ENCODE assay signal across 8 mouse cellular contexts in the genomic region with DNA sequence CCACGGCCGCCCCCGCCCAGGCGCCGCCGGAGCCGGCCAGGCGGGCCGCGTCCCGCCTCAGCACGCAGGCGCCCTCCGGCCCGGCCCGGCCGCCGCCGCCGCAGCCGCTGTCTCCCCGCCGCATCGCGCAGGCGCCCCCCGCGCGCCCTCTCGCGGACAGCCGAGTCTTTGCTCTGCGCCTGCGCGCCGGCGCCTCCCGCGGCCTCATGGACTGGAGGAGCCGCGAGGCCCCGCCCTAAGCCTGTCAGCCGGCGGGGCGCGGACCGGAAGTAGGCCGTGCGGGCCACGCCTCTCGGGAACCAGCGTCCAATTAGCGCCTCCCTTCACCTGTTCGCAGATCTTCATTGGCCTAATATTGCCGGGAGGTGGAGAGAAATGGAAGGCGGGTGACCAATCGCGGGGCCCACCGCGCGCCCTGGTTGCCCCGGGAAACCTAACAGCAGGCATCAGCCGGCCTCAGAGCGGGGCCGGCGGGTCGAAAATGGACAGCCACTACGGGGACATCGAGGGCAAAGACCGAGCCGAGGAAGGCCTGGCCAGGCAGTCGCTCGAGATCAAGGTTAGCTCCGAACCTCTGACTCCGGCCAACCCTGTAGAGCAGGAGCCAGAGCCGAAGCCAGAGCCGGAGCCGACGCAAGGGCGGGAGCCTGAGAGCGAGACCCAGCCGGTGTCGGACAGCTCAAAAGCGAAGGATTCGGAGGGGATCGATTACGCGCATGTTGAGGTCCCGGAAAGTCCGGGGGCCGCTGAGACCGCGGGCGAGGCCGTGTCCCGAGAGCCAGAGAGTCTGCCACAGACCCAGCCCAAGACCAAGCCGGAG. TPM values are rescaled to one million over a fixed set of nuclear protein-coding genes. Genes with fewer than 3 reads are reported as not detected.
A peak's percentile ranks its signal among the peaks of the same experiment; 100 is the strongest.
DNase-seq lines count a peak whose midpoint lies in the region; ATAC-seq and TF ChIP-seq lines count a peak whose summit lies in the region.

TSS of gene Tada2b (minus strand) at position 115 of the 820 bp plus-strand sequence.
TSS of gene Ccdc96 (plus strand) at position 418 of the 820 bp plus-strand sequence.

- H3K9me3 ChIP-seq in forebrain, embryonic 10.5 days, result peaks cover 10% of the 10 kb centered on the region; the same call in 1 of the 2 replicates
- H3K9me3 ChIP-seq in heart, embryonic 15.5 days (replicated peaks), result no peaks in the 10 kb centered on the region
- H3K9me3 ChIP-seq in liver, embryonic 14.5 days (ENCODE audit: control insufficient read depth, low read length), result no peaks in the 10 kb centered on the region
- H3K9me3 ChIP-seq in neural tube, embryonic 11.5 days (ENCODE audit: control insufficient read depth, low read length), result no peaks in the 10 kb centered on the region
- no peaks in the 10 kb centered on the region for H3K9me3 ChIP-seq in stomach, postnatal 0 days (ENCODE audit: control insufficient read depth, low read length)

- peaks cover 21% of the 10 kb centered on the region for H3K27me3 ChIP-seq in forebrain, embryonic 10.5 days (ENCODE audit: poor library complexity, severe bottlenecking)
- H3K27me3 ChIP-seq in heart, embryonic 15.5 days, result peaks cover 17% of the 10 kb centered on the region
- peaks cover 17% of the 10 kb centered on the region for H3K27me3 ChIP-seq in liver, embryonic 14.5 days (ENCODE audit: control insufficient read depth, insufficient read depth, low read length)
- no peaks in the 10 kb centered on the region for H3K27me3 ChIP-seq in neural tube, embryonic 11.5 days (ENCODE audit: control insufficient read depth, insufficient read depth, low read length)
- H3K27me3 ChIP-seq in stomach, postnatal 0 days (ENCODE audit: control insufficient read depth, insufficient read depth, low read length), result no peaks in the 10 kb centered on the region

- peak within 1 kb of the TSS; percentile 99 for H3K4me2 ChIP-seq in heart, embryonic 15.5 days
- H3K4me2 ChIP-seq in liver, embryonic 14.5 days (ENCODE audit: low read depth), result peak within 1 kb of the TSS; percentile 99
- peak within 1 kb of the TSS; percentile 96 for H3K4me2 ChIP-seq in neural tube, embryonic 11.5 days (ENCODE audit: low read depth)
- H3K4me2 ChIP-seq in stomach, postnatal 0 days (replicated peaks; ENCODE audit: low read depth), result peak within 1 kb of the TSS; percentile 92

- peak; percentile 50 for TF ChIP-seq CTCF in liver, embryonic 14.5 days (IDR thresholded peaks at IDR 0.05; ENCODE audit: low read depth)
- peak; percentile 67 for TF ChIP-seq CTCF in stomach, postnatal 0 days (IDR thresholded peaks at IDR 0.05; ENCODE audit: low read depth)

- no peak for TF ChIP-seq EP300 in liver, embryonic 14.5 days (IDR thresholded peaks at IDR 0.05; ENCODE audit: low read depth)
- no peak for TF ChIP-seq EP300 in stomach, postnatal 0 days (optimal IDR thresholded peaks at IDR 0.05)

- 4% methylated on average over 97 of the region's 97 CpGs for WGBS in forebrain, embryonic 10.5 days
- under 1% methylated on average over 61 of the region's 97 CpGs for whole genome bisulfite sequencing in heart, embryonic 15.5 days
- under 1% methylated on average over 95 of the region's 97 CpGs for WGBS in liver, embryonic 14.5 days (ENCODE audit: insufficient replicate concordance)
- under 1% methylated on average over 86 of the region's 97 CpGs for WGBS in neural tube, embryonic 11.5 days
- WGBS in stomach, postnatal 0 days, result under 1% methylated on average over 81 of the region's 97 CpGs

- peak; percentile 98 for ATAC-seq in heart, embryonic 15.5 days (replicated peaks; ENCODE audit: insufficient number of reproducible peaks, insufficient read depth, low FRiP score, low read depth)
- peak; percentile 98 for ATAC-seq in liver, embryonic 14.5 days (ENCODE audit: insufficient read depth)
- ATAC-seq in neural tube, embryonic 11.5 days (ENCODE audit: insufficient read depth, low FRiP score, low TSS enrichment), result peak; percentile 97
- ATAC-seq in stomach, postnatal 0 days (ENCODE audit: low FRiP score, low TSS enrichment), result peak; percentile 99

- peak; percentile 93 to 96 for DNase-seq in CD8-positive naive resting alpha-beta T cell, adult 2 months (ENCODE audit: low read depth in 2 of 2, low spot score in 2 of 2)
- DNase-seq in c-Kit-positive CD71-negative TER-119-negative erythroid progenitor cells, embryonic 14.5 days (ENCODE audit: low read depth), result peak; percentile 92
- DNase-seq in forebrain, embryonic 10.5 days (ENCODE audit: extremely low spot score, low spot score), result peak; percentile 96
- DNase-seq in kidney, postnatal 25 days, result peak; percentile 97 to 99
- DNase-seq in liver, embryonic 14.5 days (ENCODE audit: low read depth in 3 of 3, low spot score in 3 of 3), result peak; percentile 97 to 98 (median 97)
- DNase-seq in neural tube, embryonic 11.5 days (ENCODE audit: low spot score), result peak; percentile 99
- peak; percentile 98 for DNase-seq in stomach, postnatal 0 days (ENCODE audit: low spot score)

- peak within 1 kb of the TSS; percentile 84 for H3K9ac ChIP-seq in heart, embryonic 15.5 days
- peak within 1 kb of the TSS; percentile 91 for H3K9ac ChIP-seq in liver, embryonic 14.5 days (replicated peaks)
- H3K9ac ChIP-seq in neural tube, embryonic 11.5 days (ENCODE audit: low read length), result peak within 1 kb of the TSS; percentile 90
- H3K9ac ChIP-seq in stomach, postnatal 0 days (ENCODE audit: low read length), result peak within 1 kb of the TSS; percentile 84

- peaks cover 44% of the 10 kb centered on the region for H3K4me1 ChIP-seq in forebrain, embryonic 10.5 days
- H3K4me1 ChIP-seq in heart, embryonic 15.5 days (replicated peaks), result peaks cover 37% of the 10 kb centered on the region
- H3K4me1 ChIP-seq in liver, embryonic 14.5 days (replicated peaks; ENCODE audit: control insufficient read depth in 2 of 2, insufficient read depth in 2 of 2, low read length in 1 of 2), result peaks cover 14 to 20% of the 10 kb centered on the region in 2 experiments
- peaks cover 18% of the 10 kb centered on the region for H3K4me1 ChIP-seq in neural tube, embryonic 11.5 days (ENCODE audit: control insufficient read depth, insufficient read depth, low read length)
- H3K4me1 ChIP-seq in stomach, postnatal 0 days (replicated peaks; ENCODE audit: control insufficient read depth, insufficient read depth), result peaks cover 12% of the 10 kb centered on the region

- peak within 1 kb of the TSS; percentile 91 for H3K27ac ChIP-seq in forebrain, embryonic 10.5 days
- H3K27ac ChIP-seq in heart, embryonic 15.5 days, result peak within 1 kb of the TSS; percentile 69
- peak within 1 kb of the TSS; percentile 38; the same call in 1 of the 2 replicates for H3K27ac ChIP-seq in liver, embryonic 14.5 days
- H3K27ac ChIP-seq in neural tube, embryonic 11.5 days (ENCODE audit: low read depth, low read length), result peak within 1 kb of the TSS; percentile 60
- peak within 1 kb of the TSS; percentile 69 for H3K27ac ChIP-seq in stomach, postnatal 0 days (replicated peaks)

- peak within 1 kb of the TSS; percentile 93 for H3K4me3 ChIP-seq in forebrain, embryonic 10.5 days
- peak within 1 kb of the TSS; percentile 80 for H3K4me3 ChIP-seq in heart, embryonic 15.5 days
- peak within 1 kb of the TSS; percentile 82 to 87 for H3K4me3 ChIP-seq in liver, embryonic 14.5 days (ENCODE audit: insufficient read depth in 1 of 2, low read depth in 2 of 2, low read length in 2 of 2)
- H3K4me3 ChIP-seq in neural tube, embryonic 11.5 days (ENCODE audit: low read depth, low read length), result peak within 1 kb of the TSS; percentile 87
- H3K4me3 ChIP-seq in stomach, postnatal 0 days (ENCODE audit: low read depth, low read length), result peak within 1 kb of the TSS; percentile 89

- H3K36me3 ChIP-seq in forebrain, embryonic 10.5 days (replicated peaks), result peaks cover 19% of the 10 kb centered on the region
- no peaks in the 10 kb centered on the region for H3K36me3 ChIP-seq in heart, embryonic 15.5 days
- no peaks in the 10 kb centered on the region for H3K36me3 ChIP-seq in liver, embryonic 14.5 days (replicated peaks; ENCODE audit: control insufficient read depth, insufficient read depth, low read depth)
- no peaks in the 10 kb centered on the region for H3K36me3 ChIP-seq in neural tube, embryonic 11.5 days (ENCODE audit: control insufficient read depth, insufficient read depth, low read length)
- H3K36me3 ChIP-seq in stomach, postnatal 0 days (ENCODE audit: control insufficient read depth, insufficient read depth, low read length), result peaks cover 3% of the 10 kb centered on the region; the same call in 1 of the 2 replicates

RNA-seq across cellular contexts. Expression of gene Tada2b, which starts in this region (rescaled TPM):
- polyA plus RNA-seq in forebrain, embryonic 10.5 days (2016; fragmentation: Nextera tagmentation; extraction: Ambion mirVana), result 2.2 TPM in 2 replicates
- 1.5 and 1.7 TPM in 2 replicates for polyA plus RNA-seq in heart, embryonic 15.5 days (2015; fragmentation: Nextera tagmentation; extraction: Ambion mirVana)
- polyA plus RNA-seq in liver, embryonic 14.5 days (2012; rRNA removed), result 3.7 and 4.6 TPM in 2 replicates
- polyA plus RNA-seq in liver, embryonic 14.5 days (2014; fragmentation: Nextera tagmentation; extraction: Ambion mirVana), result 1.4 and 2.2 TPM in 2 replicates
- 4.0 and 4.2 TPM in 2 replicates for polyA plus RNA-seq in neural tube, embryonic 11.5 days (2014; fragmentation: Nextera tagmentation; extraction: Ambion mirVana)
- polyA plus RNA-seq in stomach, postnatal 0 days (2015; fragmentation: Nextera tagmentation; extraction: Ambion mirVana), result 1.5 and 1.8 TPM in 2 replicates

RNA-seq across cellular contexts. Expression of gene Ccdc96, which starts in this region (rescaled TPM):
- 3.6 and 3.8 TPM in 2 replicates for polyA plus RNA-seq in forebrain, embryonic 10.5 days (2016; fragmentation: Nextera tagmentation; extraction: Ambion mirVana)
- polyA plus RNA-seq in heart, embryonic 15.5 days (2015; fragmentation: Nextera tagmentation; extraction: Ambion mirVana), result 0.20 and 0.36 TPM in 2 replicates
- polyA plus RNA-seq in liver, embryonic 14.5 days (2012; rRNA removed), result 0.10 and 0.11 TPM in 2 replicates
- 0.11 and 0.18 TPM in 2 replicates for polyA plus RNA-seq in liver, embryonic 14.5 days (2014; fragmentation: Nextera tagmentation; extraction: Ambion mirVana)
- 3.4 and 3.8 TPM in 2 replicates for polyA plus RNA-seq in neural tube, embryonic 11.5 days (2014; fragmentation: Nextera tagmentation; extraction: Ambion mirVana)
- 0.12 and 0.21 TPM in 2 replicates for polyA plus RNA-seq in stomach, postnatal 0 days (2015; fragmentation: Nextera tagmentation; extraction: Ambion mirVana)

Comparison
In these comparisons a context has a peak if more than half of its experiments do, and no peak if none do; other contexts are left out.
1. Peak in every context shown above with its lines: DNase-seq, ATAC-seq, H3K4me3 ChIP-seq and H3K27ac ChIP-seq.
2. H3K27ac ChIP-seq: peak in every context shown above with its lines; median percentile 91 in forebrain, embryonic 10.5 days; 69 in heart, embryonic 15.5 days; 69 in stomach, postnatal 0 days; 60 in neural tube, embryonic 11.5 days; 38 in liver, embryonic 14.5 days.